Mouse (Mus musculus) CH12.LX (cell line): ENCODE measurements at regions not wholly inside any gene's neighbourhood (a gene's known extent, or its start where the extent isn't known, plus 50 kb on each side); places are given as distances from the start of the nearest gene placed in this dataset.

Source experiments
- DNase-seq: peaks from one replicate; pipeline ENCODE4 v3.0.0-alpha.2; 2013; ENCODE audit errors: extremely low read depth
- H3K27ac ChIP-seq: 2 replicates; pipeline ENCODE4 v1.5.1; 2012; ENCODE audit warnings: low read depth, mild to moderate bottlenecking, control low read depth, moderate library complexity; ENCODE audit not compliant: insufficient read depth
- H3K27me3 ChIP-seq: replicated peaks from 2 replicates; pipeline ENCODE3; 2012; ENCODE audit warnings: inconsistent platforms
- H3K36me3 ChIP-seq, 2 experiments: replicated peaks in 1 of 2; 2 replicates each; pipeline versions ENCODE3 to v1.6.1; 2012; ENCODE audit warnings: inconsistent platforms in 1 of 2, low read length in 1 of 2, mild to moderate bottlenecking in 1 of 2, mixed read lengths in 1 of 2, moderate library complexity in 1 of 2; ENCODE audit not compliant: control insufficient read depth in 1 of 2, insufficient read depth in 1 of 2
- H3K4me1 ChIP-seq, 2 experiments: 2 replicates each; pipeline ENCODE4 v1.6.1; 2012; ENCODE audit warnings: inconsistent platforms in 1 of 2, moderate library complexity in 1 of 2; ENCODE audit not compliant: insufficient read depth in 2 of 2, control insufficient read depth in 1 of 2
- H3K4me2 ChIP-seq: 2 replicates; pipeline ENCODE4 v1.6.1; 2012; ENCODE audit warnings: low read depth, mild to moderate bottlenecking, control low read depth; ENCODE audit not compliant: poor library complexity, insufficient read depth, severe bottlenecking
- H3K4me3 ChIP-seq, 3 experiments: fragments of 150-350 bp in 1 of 3; sonication (generic) in 1 of 3; replicated peaks in 1 of 3; 2 replicates each; pipeline versions ENCODE3 to v1.5.1; 2011 to 2012; ENCODE audit warnings: low read depth in 2 of 3, low read length in 2 of 3, mild to moderate bottlenecking in 2 of 3, moderate library complexity in 2 of 3, control low read depth in 1 of 3, improper control_type of control experiment in 1 of 3, inconsistent platforms in 1 of 3, mixed read lengths in 1 of 3; ENCODE audit not compliant: poor library complexity in 1 of 3
- H3K79me2 ChIP-seq: replicated peaks from 2 replicates; pipeline ENCODE4 v1.6.1; 2012; ENCODE audit warnings: mild to moderate bottlenecking, moderate library complexity; ENCODE audit not compliant: control insufficient read depth, poor library complexity, insufficient read depth, severe bottlenecking; ENCODE audit errors: extremely low read depth
- H3K9ac ChIP-seq: 2 replicates; pipeline ENCODE4 v1.6.1; 2012; ENCODE audit warnings: low read depth, mild to moderate bottlenecking, control low read depth, moderate library complexity; ENCODE audit not compliant: insufficient read depth
- H3K9me3 ChIP-seq: replicated peaks from 2 replicates; pipeline ENCODE3; 2012; ENCODE audit warnings: low read length, inconsistent platforms, mixed read lengths
- BHLHE40 ChIP-seq: IDR thresholded peaks from 2 replicates; pipeline ENCODE4 v1.6.1; 2011; ENCODE audit warnings: mild to moderate bottlenecking, low read depth, low read length, improper control_type of control experiment
- E2F4 ChIP-seq: IDR thresholded peaks from 2 replicates; pipeline ENCODE4 v1.6.1; 2011; ENCODE audit warnings: low read depth, low read length, improper control_type of control experiment; ENCODE audit not compliant: insufficient replicate concordance
- ELF1 ChIP-seq: IDR thresholded peaks from 2 replicates; pipeline ENCODE4 v1.6.1; 2014; ENCODE audit warnings: low read depth, mild to moderate bottlenecking, inconsistent platforms, low read length, improper control_type of control experiment
- ETS1 ChIP-seq: conservative IDR thresholded peaks from 2 replicates; pipeline ENCODE4 v1.6.1; 2012; ENCODE audit warnings: low read depth, mild to moderate bottlenecking, inconsistent platforms, low read length, improper control_type of control experiment, moderate library complexity
- GABPA ChIP-seq: IDR thresholded peaks from 2 replicates; pipeline ENCODE4 v1.6.1; 2012; ENCODE audit warnings: low read depth, low read length, improper control_type of control experiment, inconsistent platforms; ENCODE audit not compliant: insufficient replicate concordance
- JUN ChIP-seq: IDR thresholded peaks from 2 replicates; pipeline ENCODE4 v1.6.1; 2011; ENCODE audit warnings: low read depth, mild to moderate bottlenecking, low read length, improper control_type of control experiment, moderate library complexity; ENCODE audit not compliant: insufficient read depth
- JUND ChIP-seq: conservative IDR thresholded peaks from 2 replicates; pipeline ENCODE4 v1.6.1; 2011; ENCODE audit warnings: low read depth, low read length, improper control_type of control experiment
- KAT2A ChIP-seq: IDR thresholded peaks from 2 replicates; pipeline ENCODE4 v1.6.1; 2012; ENCODE audit warnings: low read length, improper control_type of control experiment, inconsistent platforms; ENCODE audit not compliant: insufficient replicate concordance
- MAFK ChIP-seq: IDR thresholded peaks from 2 replicates; pipeline ENCODE4 v1.6.1; 2011; ENCODE audit warnings: low read length, improper control_type of control experiment; ENCODE audit not compliant: insufficient replicate concordance
- MAX ChIP-seq: IDR thresholded peaks from 2 replicates; pipeline ENCODE4 v1.6.1; 2011; ENCODE audit warnings: low read length, improper control_type of control experiment
- MAZ ChIP-seq: IDR thresholded peaks from 2 replicates; pipeline ENCODE4 v1.6.1; 2012; ENCODE audit warnings: low read depth, mild to moderate bottlenecking, inconsistent platforms, low read length, improper control_type of control experiment, moderate library complexity
- MEF2A ChIP-seq: IDR thresholded peaks from 2 replicates; pipeline ENCODE4 v1.6.1; 2014; ENCODE audit warnings: low read depth, mild to moderate bottlenecking, inconsistent platforms, low read length, improper control_type of control experiment, borderline replicate concordance
- MXI1 ChIP-seq: IDR thresholded peaks from 2 replicates; pipeline ENCODE4 v1.6.1; 2011; ENCODE audit warnings: mild to moderate bottlenecking, low read depth, low read length, improper control_type of control experiment
- MYC ChIP-seq: IDR thresholded peaks from 2 replicates; pipeline ENCODE4 v1.6.1; 2011; ENCODE audit warnings: low read depth, mild to moderate bottlenecking, improper control_type of control experiment, low read length
- PAX5 ChIP-seq: IDR thresholded peaks from 2 replicates; pipeline ENCODE4 v1.6.1; 2012; ENCODE audit warnings: low read length, inconsistent platforms, mixed read lengths
- POLR2A ChIP-seq: IDR thresholded peaks from 2 replicates; pipeline ENCODE4 v1.6.1; 2011; ENCODE audit warnings: low read depth, mild to moderate bottlenecking, improper control_type of control experiment, low read length
- POLR2AphosphoS2 ChIP-seq: IDR thresholded peaks from 2 replicates; pipeline ENCODE4 v1.6.1; 2011; ENCODE audit warnings: low read depth, low read length, improper control_type of control experiment
- RAD21 ChIP-seq: IDR thresholded peaks from 2 replicates; pipeline ENCODE4 v1.6.1; 2011; ENCODE audit warnings: low read depth, mild to moderate bottlenecking, low read length, improper control_type of control experiment, moderate library complexity
- SIN3A ChIP-seq: IDR thresholded peaks from 2 replicates; pipeline ENCODE4 v1.6.1; 2012; ENCODE audit warnings: low read length, improper control_type of control experiment, inconsistent platforms
- SMC3 ChIP-seq: IDR thresholded peaks from 2 replicates; pipeline ENCODE4 v1.6.1; 2011; ENCODE audit warnings: low read depth, low read length, improper control_type of control experiment
- UBTF ChIP-seq: IDR thresholded peaks from 2 replicates; pipeline ENCODE4 v1.6.1; 2012; ENCODE audit warnings: low read depth, mild to moderate bottlenecking, inconsistent platforms, low read length, improper control_type of control experiment, moderate library complexity
- USF1 ChIP-seq: IDR thresholded peaks from 2 replicates; pipeline ENCODE4 v1.6.1; 2014; ENCODE audit warnings: low read depth, mild to moderate bottlenecking, inconsistent platforms, low read length, improper control_type of control experiment
- USF2 ChIP-seq: conservative IDR thresholded peaks from 2 replicates; pipeline ENCODE4 v1.6.1; 2011; ENCODE audit warnings: low read depth, low read length, improper control_type of control experiment
- ZNF384 ChIP-seq: IDR thresholded peaks from 2 replicates; pipeline ENCODE4 v1.6.1; 2012; ENCODE audit warnings: low read depth, low read length, improper control_type of control experiment, inconsistent platforms
- dilution Hi-C: fragments of 300-500 bp; cut with MboI; formaldehyde crosslinking; loops from 2 replicates; pipeline ENCODE4 v1.14.3; 2020; ENCODE audit warnings: low sequenced_read_pairs; ENCODE audit not compliant: extremely low pct_unique_long_range_greater_than_20kb, extremely low pct_ligation_motif_present
- in situ Hi-C: fragments of 300-500 bp; cut with MboI; formaldehyde crosslinking; loops from 3 replicates; pipeline ENCODE4 v1.14.3; 2019; ENCODE audit warnings: low sequenced_read_pairs, low pct_ligation_motif_present, low pct_unique_long_range_greater_than_20kb, mixed read lengths

- H3K27ac ChIP-seq: no peak overlapping the region
- H3K4me2 ChIP-seq: no peak overlapping the region
- peaks cover 3 to 23% of the 10 kb centered on the region in 2 experiments for H3K4me1 ChIP-seq
- H3K9me3 ChIP-seq: no peaks in the 10 kb centered on the region
- dilution Hi-C loops: no loop called here
- in situ Hi-C loops: no loop called here
- no peak overlapping the region for H3K4me3 ChIP-seq
- no peak for DNase-seq
- TF ChIP-seq BHLHE40 (no peak), MAZ (no peak), GABPA (no peak), JUND (no peak), UBTF (no peak), ELF1 (no peak), MYC (no peak), PAX5 (no peak), POLR2AphosphoS2 (no peak), SMC3 (no peak), USF1 (no peak), MAFK (no peak), KAT2A (no peak), MEF2A (no peak), MAX (no peak), E2F4 (no peak), ZNF384 (no peak), RAD21 (no peak)
- no peaks in the 10 kb centered on the region for H3K36me3 ChIP-seq
- H3K27me3 ChIP-seq: no peaks in the 10 kb centered on the region
- no peak overlapping the region for H3K9ac ChIP-seq
- H3K79me2 ChIP-seq: no peaks in the 10 kb centered on the region
Measured at GRCm38 (mm10) chr13:85504001-85504400, 215.1 kb upstream of the Rasa1 start.

- no peak overlapping the region for H3K4me2 ChIP-seq
- no peaks in the 10 kb centered on the region for H3K27me3 ChIP-seq
- TF ChIP-seq MEF2A (no peak), USF2 (no peak), ETS1 (no peak), BHLHE40 (no peak), MAZ (no peak), MXI1 (no peak), JUND (no peak), POLR2AphosphoS2 (no peak), POLR2A (no peak), UBTF (no peak), SIN3A (no peak), JUN (no peak)
- H3K9me3 ChIP-seq: no peaks in the 10 kb centered on the region
- H3K4me1 ChIP-seq: no peaks in the 10 kb centered on the region
- in situ Hi-C loops (loop anchor here (10.0 kb wide), 1 partner anchor 64 kb away; no protein-coding TSS in a partner anchor), dilution Hi-C loops (no loop called here)
- no peak for DNase-seq
- H3K9ac ChIP-seq: no peak overlapping the region
- no peak overlapping the region for H3K4me3 ChIP-seq
- H3K27ac ChIP-seq: no peak overlapping the region
- no peaks in the 10 kb centered on the region for H3K36me3 ChIP-seq
- no peaks in the 10 kb centered on the region for H3K79me2 ChIP-seq
Measured at GRCm38 (mm10) chr13:85498696-85499095, 209.8 kb upstream of the Rasa1 start.
